Mouse (Mus musculus) testis, postnatal 14 days (tissue): ENCODE data around the gene Adcy1.

ENCODE experiments used
- DNase-seq: peaks from one replicate; pipeline ENCODE4 v3.0.0; 2021; ENCODE audit warnings: low spot score

Gene Adcy1

GRCm38 (mm10) chr11:7063001-7063584 is at the start of gene Adcy1:
Gene Adcy1 (plus strand): TSS chr11:7063489.
- DNase-seq, result no peak

DNA sequence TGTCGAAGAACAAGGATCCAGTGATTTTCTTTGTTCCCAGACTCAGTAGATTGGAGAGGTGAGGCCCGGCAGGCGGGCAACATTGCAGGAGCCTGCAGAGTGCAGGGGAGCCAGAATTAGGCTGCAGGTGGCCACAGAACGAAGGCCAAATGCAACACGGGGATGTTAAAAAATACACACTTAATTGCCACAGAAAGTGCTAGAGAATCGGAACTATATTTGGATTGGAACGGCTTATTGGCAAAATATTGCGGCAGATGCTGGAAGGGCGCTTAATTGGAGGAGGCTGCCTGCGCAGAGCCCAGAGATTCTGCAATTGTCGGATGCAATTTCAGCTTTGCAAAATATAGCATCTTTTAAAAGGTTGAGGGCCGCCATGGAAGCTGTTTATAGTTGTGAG is 46.4 kb upstream of the Adcy1 start:
- no peak for DNase-seq

GRCm38 (mm10) chr11:7018078-7018477 is 45.2 kb upstream of the Adcy1 start:
- no peak for DNase-seq

DNA sequence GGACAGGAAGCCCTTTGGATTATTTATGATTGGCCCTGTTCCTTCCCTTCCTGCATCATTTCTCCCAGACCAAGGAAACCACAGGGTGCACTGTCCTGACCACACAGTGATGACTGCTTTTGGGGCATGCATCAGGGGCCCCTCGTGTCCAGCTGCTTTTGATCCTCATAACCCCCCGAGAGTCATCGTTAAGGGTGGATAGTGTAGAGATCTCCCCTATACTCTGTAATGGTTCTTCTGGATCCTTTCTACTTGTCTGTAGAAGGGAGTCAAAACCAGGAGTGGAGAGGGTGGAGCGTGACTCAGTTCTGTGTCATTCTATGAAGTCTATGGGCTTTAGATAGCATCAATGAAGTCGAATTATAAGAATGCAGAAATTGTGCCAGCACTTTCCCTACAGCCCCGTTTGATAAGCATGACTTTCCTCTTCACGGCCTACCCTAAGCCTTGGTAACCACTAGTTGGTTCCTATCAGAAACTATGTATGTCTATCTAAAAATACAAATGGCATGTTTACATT is 44.2 kb upstream of the Adcy1 start:
- DNase-seq, result no peak

- DNase-seq, result no peak
Observed at GRCm38 (mm10) chr11:7033063-7033462, 30.2 kb upstream of the Adcy1 start.

DNA sequence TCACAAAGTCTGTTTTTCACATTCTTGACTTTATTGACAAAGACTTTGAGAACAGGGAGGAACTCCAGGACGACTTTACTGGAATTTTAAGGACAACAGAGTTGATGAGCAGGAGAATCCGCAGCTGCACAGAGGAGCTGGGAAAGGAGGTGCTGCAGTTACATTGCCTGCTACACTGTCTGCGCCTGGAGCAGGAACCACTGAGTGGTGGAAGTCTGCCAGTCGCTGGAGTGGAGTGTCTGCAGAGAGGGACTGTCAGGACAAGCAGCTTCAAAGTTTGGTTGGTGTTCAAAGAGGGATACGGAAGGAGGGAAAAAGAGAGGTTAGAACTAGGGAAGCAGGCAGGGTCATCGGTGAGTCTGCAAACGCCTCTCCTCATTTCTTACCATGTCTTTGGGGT is 23.6 kb upstream of the Adcy1 start:
- DNase-seq, result no peak

DNA sequence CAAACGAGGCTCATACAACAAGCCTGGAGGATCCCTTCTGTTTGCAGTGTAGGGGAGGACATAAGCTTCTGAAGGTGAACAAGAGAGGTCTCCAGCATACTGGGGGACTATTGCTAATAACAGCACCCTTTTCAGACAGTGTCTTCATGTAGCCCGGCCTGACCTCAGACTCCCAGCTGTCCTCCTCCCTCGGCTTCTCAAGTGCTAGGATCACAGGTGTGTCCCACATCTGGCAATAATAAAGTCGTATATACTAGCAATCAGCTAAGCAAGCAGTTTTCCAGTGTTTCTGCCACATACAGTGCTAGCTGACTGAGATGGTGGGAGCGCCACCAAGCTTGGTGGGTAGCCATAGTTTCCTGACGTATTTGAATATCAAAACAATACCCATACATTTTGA is 22.5 kb upstream of the Adcy1 start:
- DNase-seq, result no peak

GRCm38 (mm10) chr11:7047176-7047575 is 16.1 kb upstream of the Adcy1 start:
- DNase-seq, result no peak

- no peak for DNase-seq
Observed at GRCm38 (mm10) chr11:7047584-7047983, 15.7 kb upstream of the Adcy1 start.

DNA sequence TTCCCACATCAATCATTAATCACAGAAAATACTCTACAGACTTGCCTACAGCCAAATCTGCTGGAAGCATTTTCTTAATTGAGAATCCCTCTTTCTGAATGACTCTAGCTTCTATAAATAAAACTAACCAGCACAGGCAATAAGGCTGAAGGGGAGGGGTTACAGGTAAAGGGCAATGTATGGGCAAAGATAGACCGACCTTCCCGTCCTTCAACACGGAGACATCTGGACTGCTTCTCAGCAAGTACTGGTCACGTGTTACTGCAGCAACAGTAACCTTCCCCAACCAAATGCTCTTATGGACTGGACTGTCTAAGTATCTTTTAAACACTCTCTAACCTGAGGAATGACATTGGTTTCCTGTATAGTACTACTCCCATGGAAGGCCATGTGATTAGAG is 9.6 kb upstream of the Adcy1 start:
- no peak for DNase-seq

DNA sequence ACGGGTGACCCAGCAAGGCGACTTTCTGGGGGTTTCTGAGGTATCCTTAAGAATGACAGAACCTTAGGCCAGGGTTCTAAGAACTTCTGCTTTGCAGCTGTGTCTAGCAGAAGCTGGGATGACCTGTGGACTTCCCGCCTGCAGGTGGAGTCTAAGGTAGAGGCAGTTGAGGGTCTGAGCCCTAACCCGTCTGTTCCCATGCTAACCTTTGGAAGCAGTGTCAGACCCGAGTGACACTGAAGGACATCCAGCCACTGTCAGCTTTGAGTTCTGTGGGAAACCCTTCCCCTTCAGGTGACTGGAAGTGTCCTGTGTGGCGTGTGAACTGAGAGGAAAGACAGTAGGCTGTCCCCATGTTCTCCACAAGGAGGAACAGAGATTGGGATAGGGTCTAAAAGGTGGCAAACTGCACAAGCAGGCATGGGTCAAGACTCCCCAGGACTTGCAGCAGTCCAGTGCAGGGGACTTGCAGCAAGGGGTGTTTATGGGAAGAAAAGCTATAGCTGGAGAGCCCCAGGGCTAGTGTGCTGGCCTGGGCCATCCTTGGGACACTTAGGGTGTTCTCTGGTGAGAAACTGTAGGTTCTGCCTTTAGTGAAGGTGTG is 8.5 kb upstream of the Adcy1 start:
- no peak for DNase-seq

DNA sequence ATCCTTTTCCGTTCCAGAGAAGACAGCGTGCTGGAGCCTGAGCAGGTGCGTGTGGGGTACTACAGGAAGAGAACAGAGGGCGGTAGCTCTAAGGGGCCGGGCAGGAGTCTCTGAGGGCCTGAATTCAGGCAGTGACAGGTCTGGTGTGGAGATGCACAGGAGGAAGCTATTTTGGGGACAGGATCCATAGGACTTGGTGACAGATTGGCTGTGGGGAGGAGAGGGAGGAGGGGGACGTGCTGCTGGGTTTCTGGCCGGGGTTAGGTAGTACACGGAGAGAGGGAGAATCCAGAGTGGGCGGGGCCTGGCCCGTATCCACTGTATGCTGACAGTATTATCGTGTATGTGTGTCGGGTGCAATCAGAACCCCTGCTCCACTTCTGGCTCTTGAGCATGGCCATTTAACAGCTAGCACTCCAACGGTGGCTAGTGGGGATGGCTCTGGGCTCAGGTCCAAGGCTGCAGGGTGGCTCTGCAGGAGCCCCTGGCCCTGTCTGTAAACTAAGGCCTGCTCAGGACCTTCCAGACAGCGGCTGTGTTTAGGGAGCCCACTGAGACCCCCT is 7.8 kb upstream of the Adcy1 start:
- no peak for DNase-seq

DNA sequence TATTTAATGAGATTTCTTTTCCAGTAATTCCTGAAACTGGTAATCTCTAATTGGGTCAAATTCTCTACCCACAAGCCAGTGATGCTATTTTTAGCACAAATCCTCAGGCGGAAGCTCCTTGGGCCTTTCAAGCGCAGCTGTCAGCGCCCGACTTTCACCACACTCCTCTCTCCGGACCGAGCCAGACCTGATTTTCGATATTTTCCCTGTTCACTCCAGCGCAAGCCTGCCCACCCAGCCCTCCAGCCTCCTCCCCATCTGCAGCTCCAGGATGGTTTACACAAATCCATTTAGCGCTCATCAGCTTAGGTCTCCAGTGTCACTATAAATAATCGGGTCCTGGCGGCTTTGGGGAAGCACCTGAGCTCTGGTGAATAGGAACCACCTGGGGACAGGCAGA is 7.2 kb upstream of the Adcy1 start:
- no peak for DNase-seq

DNA sequence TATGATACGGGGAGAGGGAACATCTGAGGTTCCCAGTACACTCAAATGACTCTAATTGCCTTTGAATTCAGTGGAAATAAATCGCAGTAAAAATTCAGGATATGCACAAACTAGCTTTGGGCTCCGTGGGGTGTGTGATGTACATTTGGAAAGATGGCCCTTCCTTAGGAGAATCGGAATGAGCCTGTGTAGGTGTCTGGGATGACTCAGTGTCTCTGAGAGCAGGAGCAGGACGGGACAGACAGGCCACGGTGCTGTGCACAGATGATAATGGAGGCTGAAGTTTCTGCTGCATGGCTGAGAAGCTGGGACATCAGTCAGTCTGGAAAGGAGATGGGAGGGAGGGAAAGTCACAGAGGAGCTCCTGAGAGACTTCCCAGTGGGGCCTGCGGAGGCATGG is 5.5 kb upstream of the Adcy1 start:
- DNase-seq, result no peak

DNA sequence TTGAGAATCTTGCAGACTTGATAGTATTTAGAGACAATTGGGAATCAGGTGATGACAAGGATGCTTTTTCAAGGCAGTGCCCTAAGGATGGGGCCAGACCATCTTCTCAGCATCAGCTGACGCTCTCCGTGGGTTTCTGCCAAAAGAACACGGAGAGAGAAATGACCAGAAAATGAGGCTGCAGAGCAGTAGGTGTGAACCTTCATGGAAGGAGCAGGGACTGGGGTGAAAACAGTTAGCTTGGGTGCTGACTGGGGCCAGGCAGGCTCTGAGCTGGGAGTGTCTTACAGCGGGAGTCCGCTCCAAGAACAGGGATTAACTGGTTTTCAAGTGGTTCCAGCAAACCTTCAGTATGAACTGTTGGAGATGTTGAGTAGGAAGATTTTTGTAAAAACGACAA is 1.3 kb upstream of the Adcy1 start:
- DNase-seq, result no peak

GRCm38 (mm10) chr11:7062566-7062965 is 723 bp upstream of the Adcy1 start:
- no peak for DNase-seq

- peak; percentile 9 for DNase-seq
Observed at GRCm38 (mm10) chr11:7063681-7064267, 485 bp downstream of the Adcy1 start.

- no peak for DNase-seq
Observed at GRCm38 (mm10) chr11:7064484-7065185, 1.3 kb downstream of the Adcy1 start.

- DNase-seq, result no peak
Observed at GRCm38 (mm10) chr11:7065388-7065787, 2.1 kb downstream of the Adcy1 start.

- no peak for DNase-seq
Observed at GRCm38 (mm10) chr11:7065876-7066275, 2.6 kb downstream of the Adcy1 start.

DNA sequence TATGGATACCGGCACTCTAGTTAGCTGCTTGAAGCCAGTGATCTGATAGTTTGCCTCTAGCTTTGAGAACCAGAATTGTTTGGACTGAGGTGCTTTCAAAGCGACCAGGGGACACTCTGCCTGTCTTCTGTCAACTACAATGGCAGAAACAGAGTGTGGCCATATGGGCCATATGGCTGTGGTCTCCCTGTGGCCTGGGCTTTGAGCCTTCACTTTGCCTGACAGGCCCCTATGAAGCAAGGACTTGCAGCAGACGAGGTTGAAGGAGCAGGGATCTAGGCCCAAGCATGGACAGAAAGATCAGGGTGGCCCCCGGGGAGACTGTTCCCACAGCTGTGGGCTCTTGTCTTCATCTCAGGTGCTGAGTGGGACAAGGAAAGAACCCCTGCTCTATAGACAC is 4.0 kb downstream of the Adcy1 start:
- no peak for DNase-seq

DNA sequence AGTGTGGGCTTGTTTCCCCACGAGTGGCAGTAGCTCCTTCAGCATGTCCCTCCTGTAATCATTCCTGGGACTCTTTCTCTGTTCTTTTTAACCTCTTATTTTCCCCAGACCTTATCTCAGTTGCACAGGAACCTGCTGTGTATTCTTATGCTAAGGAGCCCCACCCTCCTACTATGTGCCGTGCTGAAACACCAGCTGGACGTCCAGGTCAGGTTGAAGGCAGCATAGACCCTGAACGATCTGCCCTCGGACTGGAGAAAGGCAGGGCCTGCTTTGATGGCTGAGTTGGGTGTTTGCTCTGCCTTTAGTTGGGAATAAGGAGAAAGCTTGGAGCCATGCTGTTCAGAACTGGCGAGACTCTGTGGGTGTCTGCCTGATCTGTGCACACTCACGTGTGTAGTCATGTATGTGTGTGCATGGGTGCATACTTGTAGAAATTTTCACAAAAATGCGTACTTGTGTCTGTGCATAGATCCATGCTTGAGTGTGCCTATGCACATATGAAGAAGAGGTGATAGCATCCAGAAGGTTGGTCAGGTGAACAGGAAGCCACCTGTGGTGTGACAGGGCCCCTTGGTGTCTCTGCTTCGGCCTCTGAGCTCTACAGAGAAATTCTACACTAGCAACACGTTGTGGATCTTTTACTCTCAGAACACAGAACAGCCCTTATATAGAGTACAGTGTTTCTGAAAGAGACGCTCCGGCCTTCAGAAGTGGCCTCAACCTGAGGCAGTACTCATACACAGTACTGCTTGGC is 5.4 kb downstream of the Adcy1 start:
- no peak for DNase-seq
